Mouse (Mus musculus) embryo, embryonic 11.5 days (tissue): ENCODE data around the gene Olfr1307.

Source experiments
- DNase-seq: peaks from one replicate; pipeline ENCODE4 v3.0.0-alpha.2; 2012; ENCODE audit warnings: low read depth, low spot score

Gene Olfr1307

GRCm38 (mm10) chr2:111949340-111949739 lies at the start of gene Olfr1307:
Gene Olfr1307, minus strand, starts transcription at chr2:111949440.
- DNase-seq = no peak

- DNase-seq = no peak
These were observed 40.9 kb upstream of the Olfr1307 start, which contains the start of gene Olfr1309 for GRCm38 (mm10) chr2:111990181-111990580. Gene Olfr1309, minus strand, starts transcription at chr2:111990281.

- DNase-seq = no peak
These were observed 15.6 kb upstream of the Olfr1307 start, which contains the start of gene Olfr1308 for GRCm38 (mm10) chr2:111964844-111965243. Gene Olfr1308, minus strand, starts transcription at chr2:111964944.

- DNase-seq = no peak
These were observed 33.1 kb downstream of the Olfr1307 start, which contains the start of gene Olfr1306 for GRCm38 (mm10) chr2:111916171-111916570. Gene Olfr1306, minus strand, starts transcription at chr2:111916271.
